Mouse (Mus musculus) retina, postnatal 7 days (tissue): ENCODE data around the gene Gchfr.

ENCODE experiments used
- DNase-seq: peaks from one replicate; pipeline ENCODE4 v3.0.0-alpha.2; 2012; ENCODE audit warnings: low read depth, low spot score

Gene Gchfr

GRCm38 (mm10) chr2:119166901-119167865 is at the start of gene Gchfr:
Gene Gchfr (plus strand): TSS chr2:119167773.
- DNase-seq: peak; percentile 48

GRCm38 (mm10) chr2:119136346-119136898 is 31.2 kb upstream of the Gchfr start:
- DNase-seq: no peak

- no peak for DNase-seq
Measured at GRCm38 (mm10) chr2:119145199-119145598, 22.4 kb upstream of the Gchfr start.

- DNase-seq: no peak
Measured at GRCm38 (mm10) chr2:119146435-119146834, 21.1 kb upstream of the Gchfr start.

GRCm38 (mm10) chr2:119147160-119147678 is 20.4 kb upstream of the Gchfr start:
- no peak for DNase-seq

GRCm38 (mm10) chr2:119147775-119148174 is 19.8 kb upstream of the Gchfr start:
- no peak for DNase-seq

- no peak for DNase-seq
Measured at GRCm38 (mm10) chr2:119152255-119152654, 15.3 kb upstream of the Gchfr start.

- no peak for DNase-seq
Measured at GRCm38 (mm10) chr2:119154683-119155082, 12.9 kb upstream of the Gchfr start.

GRCm38 (mm10) chr2:119155388-119155787 is 12.2 kb upstream of the Gchfr start:
- no peak for DNase-seq

- DNase-seq: no peak
Measured at GRCm38 (mm10) chr2:119156081-119156680, 11.4 kb upstream of the Gchfr start.

- DNase-seq: peak; percentile 93
Measured at GRCm38 (mm10) chr2:119156681-119157572, 10.6 kb upstream of the Gchfr start, which contains the start of gene Rmdn3. Gene Rmdn3 (minus strand): TSS chr2:119157034.

- no peak for DNase-seq
Measured at GRCm38 (mm10) chr2:119157836-119158235, 9.7 kb upstream of the Gchfr start.

GRCm38 (mm10) chr2:119161247-119161646 is 6.3 kb upstream of the Gchfr start:
- no peak for DNase-seq

- no peak for DNase-seq
Measured at GRCm38 (mm10) chr2:119163135-119163534, 4.4 kb upstream of the Gchfr start.

GRCm38 (mm10) chr2:119163999-119164398 is 3.6 kb upstream of the Gchfr start:
- DNase-seq: no peak

GRCm38 (mm10) chr2:119165401-119165800 is 2.2 kb upstream of the Gchfr start:
- no peak for DNase-seq

- no peak for DNase-seq
Measured at GRCm38 (mm10) chr2:119167866-119168256, 288 bp downstream of the Gchfr start.

GRCm38 (mm10) chr2:119170282-119170681 is 2.7 kb downstream of the Gchfr start:
- no peak for DNase-seq

- no peak for DNase-seq
Measured at GRCm38 (mm10) chr2:119171574-119171973, 4.0 kb downstream of the Gchfr start.

- DNase-seq: no peak
Measured at GRCm38 (mm10) chr2:119172446-119172845, 4.9 kb downstream of the Gchfr start.
